Mouse (Mus musculus): ENCODE measurements at regions not wholly inside any gene's neighbourhood (a gene's known extent, or its start where the extent isn't known, plus 50 kb on each side); places are given as distances from the start of the nearest gene placed in this dataset.

DNA sequence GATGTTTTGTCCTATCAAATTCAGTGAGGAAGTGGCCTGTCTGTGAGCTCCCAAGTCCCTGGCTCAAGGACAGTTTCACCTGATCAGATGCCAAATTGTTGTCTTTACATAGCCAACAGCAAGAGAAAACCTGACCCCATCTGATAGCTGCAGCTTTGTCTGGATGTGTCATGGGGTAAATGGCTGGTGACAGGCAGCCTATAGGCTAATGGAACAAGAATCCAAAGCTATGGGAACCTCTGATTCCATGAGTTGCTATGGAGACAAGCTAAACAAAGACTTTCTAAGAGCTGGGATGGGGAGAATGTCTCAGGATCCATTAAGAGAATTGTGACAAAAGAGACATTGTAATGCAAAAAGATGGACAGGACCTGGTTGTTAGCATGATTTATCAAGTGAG, 184.6 kb upstream of the Isx start:
- TF ChIP-seq POLR2A (IDR thresholded peaks at IDR 0.05; ENCODE audit: borderline replicate concordance, insufficient read depth, low read length) (no peak), CTCF (IDR thresholded peaks at IDR 0.05; ENCODE audit: borderline replicate concordance, insufficient read depth, low read depth, low read length) (no peak)
